Mouse (Mus musculus) megakaryocyte, embryonic 14.5 days (primary cell): ENCODE measurements around the gene Lbr.

Experiments
- FLI1 ChIP-seq: IDR thresholded peaks from 2 replicates; pipeline ENCODE4 v1.6.1; 2012; ENCODE audit warnings: low read length, inconsistent platforms, mixed read lengths
- GATA1 ChIP-seq: IDR thresholded peaks from 3 replicates; pipeline ENCODE4 v1.6.1; 2012; ENCODE audit warnings: mixed read lengths, low read length, inconsistent platforms, borderline replicate concordance

DNA sequence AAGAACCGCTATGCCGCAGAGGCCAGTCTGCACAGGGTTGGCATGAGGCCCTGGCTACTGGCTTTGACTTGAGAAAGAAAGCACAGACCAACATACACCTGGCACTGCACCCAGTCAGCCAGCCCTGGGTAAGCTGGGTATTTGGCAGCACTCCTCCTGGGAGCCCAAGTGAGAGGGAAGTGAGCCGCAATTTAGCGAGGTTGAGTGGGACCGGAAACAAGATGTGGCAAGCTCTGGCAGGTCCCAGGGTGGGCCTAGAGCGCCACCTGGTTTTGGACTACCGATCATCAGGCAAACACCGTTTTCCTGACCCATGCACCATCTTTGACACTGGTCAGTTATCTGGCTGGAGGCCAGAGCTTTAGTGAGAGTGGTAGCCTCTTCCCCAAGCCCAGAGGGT, 38.7 kb upstream of the Lbr start:
- TF ChIP-seq GATA1 (no peak), FLI1 (no peak)
